In the genomic region with DNA sequence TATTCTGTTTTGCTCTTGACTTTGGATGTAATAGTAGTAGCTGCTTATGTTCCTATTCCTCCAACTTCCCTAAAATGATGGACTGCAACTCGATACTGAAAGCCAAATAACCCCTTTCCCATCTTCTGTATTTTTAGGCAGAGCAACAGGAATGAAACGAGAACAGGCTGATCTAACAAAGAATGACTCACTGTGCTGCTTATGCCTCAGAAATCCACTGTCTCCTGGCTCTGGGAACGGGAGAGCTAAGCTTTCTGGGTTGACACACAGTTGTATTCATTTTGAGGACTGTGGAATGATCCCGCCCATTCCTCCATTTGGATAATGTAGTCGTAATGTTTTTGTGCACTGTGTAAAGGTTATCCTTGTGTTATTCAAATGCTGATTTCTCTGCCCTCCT, we compare ENCODE assay signal across 19 mouse cellular contexts.
"Had no signal": no experiment of that assay in that cellular context is flagged by ENCODE, and none has a peak within 500 bp of the region (broad histone marks: within the 10 kb centered on the region; RNA-seq: fewer than 3 reads in every experiment).

No protein-coding gene starts in this region.

- H3K4me1 ChIP-seq: kidney, embryonic 15.5 days; limb, embryonic 12.5 days; limb, embryonic 15.5 days had no signal

- H3K27ac ChIP-seq: kidney, embryonic 15.5 days; limb, embryonic 12.5 days; limb, embryonic 15.5 days; liver, embryonic 14.5 days; macrophage; midbrain, embryonic 12.5 days; midbrain, embryonic 15.5 days; neural tube, embryonic 13.5 days had no signal

- ATAC-seq: liver, postnatal 0 days; lung, postnatal 0 days; midbrain, embryonic 15.5 days had no signal

- H3K4me3 ChIP-seq: kidney, embryonic 15.5 days; limb, embryonic 12.5 days; limb, embryonic 15.5 days; midbrain, embryonic 12.5 days; midbrain, embryonic 15.5 days; neural tube, embryonic 13.5 days had no signal

- H3K4me2 ChIP-seq: kidney, embryonic 15.5 days; limb, embryonic 12.5 days; limb, embryonic 15.5 days; liver, embryonic 11.5 days; lung, embryonic 14.5 days; midbrain, embryonic 12.5 days; midbrain, embryonic 15.5 days; neural tube, embryonic 13.5 days had no signal

- DNase-seq: kidney, adult 11 months; kidney, adult 8-10 months; kidney, postnatal 10 days; kidney, postnatal 36 days; left cerebral cortex, postnatal 4 days; liver, postnatal 0 days; lung, embryonic 14.5 days; right cerebral cortex, postnatal 25 days; thymus, postnatal 25 days had no signal

- H3K36me3 ChIP-seq: kidney, embryonic 15.5 days; limb, embryonic 12.5 days; limb, embryonic 15.5 days; midbrain, embryonic 12.5 days; midbrain, embryonic 15.5 days; neural tube, embryonic 13.5 days had no signal

- H3K9ac ChIP-seq: kidney, embryonic 15.5 days; limb, embryonic 12.5 days; limb, embryonic 15.5 days; liver, embryonic 14.5 days; liver, postnatal 0 days; lung, embryonic 14.5 days; midbrain, embryonic 12.5 days; midbrain, embryonic 15.5 days; neural tube, embryonic 13.5 days had no signal

- H3K9me3 ChIP-seq: kidney, embryonic 15.5 days; limb, embryonic 12.5 days; limb, embryonic 15.5 days; midbrain, embryonic 12.5 days; midbrain, embryonic 15.5 days; neural tube, embryonic 13.5 days had no signal

- H3K27me3 ChIP-seq: kidney, embryonic 15.5 days; limb, embryonic 12.5 days; limb, embryonic 15.5 days; midbrain, embryonic 15.5 days; neural tube, embryonic 13.5 days had no signal
